Mouse (Mus musculus) forebrain, embryonic 13.5 days (tissue): Measurements from ENCODE around the gene Acot2. TPM values are rescaled to one million over a fixed set of nuclear protein-coding genes. Genes with fewer than 3 reads are reported as not detected.
"Not testable (repeated sequence)": the region's sequence is repeated elsewhere in the genome, so short reads cannot be mapped to it uniquely, and the experiment has no call there.

Experiments used
- ATAC-seq: fragments of 200-750 bp; cut with Nextera tagmentation; 2 replicates; pipeline ENCODE4 v1.8.0; 2017
- H3K27ac ChIP-seq: fragments of 300-500 bp; sonication (generic); 2 replicates; pipeline ENCODE4 v1.5.1; 2015; ENCODE audit warnings: inconsistent platforms, mild to moderate bottlenecking, moderate library complexity
- H3K27me3 ChIP-seq: fragments of 300-500 bp; sonication (generic); 2 replicates; pipeline ENCODE4 v1.6.1; 2015; ENCODE audit warnings: mild to moderate bottlenecking, inconsistent platforms
- H3K36me3 ChIP-seq: fragments of 300-500 bp; sonication (generic); 2 replicates; pipeline ENCODE4 v1.6.1; 2015; ENCODE audit warnings: mild to moderate bottlenecking, inconsistent platforms; ENCODE audit not compliant: poor library complexity, severe bottlenecking
- H3K4me1 ChIP-seq: fragments of 300-500 bp; sonication (generic); 2 replicates; pipeline ENCODE4 v1.6.1; 2015; ENCODE audit warnings: inconsistent platforms
- H3K4me2 ChIP-seq: fragments of 300-500 bp; sonication (generic); 2 replicates; pipeline ENCODE4 v1.6.1; 2015; ENCODE audit warnings: inconsistent platforms, mild to moderate bottlenecking, moderate library complexity
- H3K4me3 ChIP-seq: fragments of 300-500 bp; sonication (generic); 2 replicates; pipeline ENCODE4 v1.5.1; 2015; ENCODE audit warnings: mild to moderate bottlenecking, inconsistent platforms
- H3K9ac ChIP-seq: fragments of 300-500 bp; sonication (generic); 2 replicates; pipeline ENCODE4 v1.6.1; 2015; ENCODE audit warnings: mild to moderate bottlenecking, inconsistent platforms
- H3K9me3 ChIP-seq: fragments of 300-500 bp; sonication (generic); replicated peaks from 2 replicates; pipeline ENCODE4 v1.6.1; 2016; ENCODE audit warnings: inconsistent platforms
- WGBS: fragments of 180-500 bp; shearing (Covaris S2); methylation state at CpG from one replicate; pipeline ENCODE4 v1.1.7; 2015; 5-methylcytosine and 5-hydroxymethylcytosine counted together
- polyA plus RNA-seq: library from polyadenylated mRNA; unstranded; fragments of >200 nt; fragmentation: Nextera tagmentation; extraction: Ambion mirVana; gene quantifications from 2 replicates; pipeline ENCODE4 v1.2.1, GENCODE M21; 2015

The Acot2 gene
- 9.9 and 11.1 TPM in 2 replicates for polyA plus RNA-seq

GRCm38 (mm10) chr12:83987583-83988441 lies at the start of gene Acot2:
Gene Acot2 (plus strand): TSS chr12:83987861.
- under 1% methylated on average over 80 of the region's 80 CpGs for WGBS

GRCm38 (mm10) chr12:83938592-83938991 lies 49.1 kb upstream of the Acot2 start:
- not testable (repeated sequence) for H3K4me2 ChIP-seq, H3K4me3 ChIP-seq, H3K9ac ChIP-seq, H3K27me3 ChIP-seq, ATAC-seq, H3K9me3 ChIP-seq, H3K27ac ChIP-seq, H3K4me1 ChIP-seq, H3K36me3 ChIP-seq
- WGBS = 43% methylated on average over 1 of the region's 1 CpGs

More at GRCm38 (mm10) chr12:83987583-83988441, at the start of gene Acot2:
- Histone ChIP-seq H3K9ac (peak within 1 kb of the TSS; percentile 79), H3K4me3 (peak within 1 kb of the TSS; percentile 63), H3K4me2 (peak within 1 kb of the TSS; percentile 62), H3K36me3 (no peaks in the 10 kb centered on the region), H3K4me1 (peaks cover 11% of the 10 kb centered on the region; the same call in 1 of the 2 replicates), H3K27me3 (no peaks in the 10 kb centered on the region), H3K9me3 (no peaks in the 10 kb centered on the region), H3K27ac (peak within 1 kb of the TSS; percentile 79)
- ATAC-seq = peak; percentile 94

- ATAC-seq = no peak
- no peaks in the 10 kb centered on the region for H3K4me1 ChIP-seq
- WGBS = 70% methylated on average over 2 of the region's 2 CpGs
- no peak overlapping the region for H3K9ac ChIP-seq
- H3K4me3 ChIP-seq = no peak overlapping the region
- H3K27ac ChIP-seq = no peak overlapping the region
- no peaks in the 10 kb centered on the region for H3K27me3 ChIP-seq
- no peak overlapping the region for H3K4me2 ChIP-seq
- no peaks in the 10 kb centered on the region for H3K9me3 ChIP-seq
- H3K36me3 ChIP-seq = no peaks in the 10 kb centered on the region
Observed at GRCm38 (mm10) chr12:83939332-83939731, 48.3 kb upstream of the Acot2 start.

- H3K9ac ChIP-seq = no peak overlapping the region
Observed at GRCm38 (mm10) chr12:83940031-83940430, 47.6 kb upstream of the Acot2 start.

GRCm38 (mm10) chr12:83941938-83942337 lies 45.7 kb upstream of the Acot2 start:
- Histone ChIP-seq H3K27me3 (no peaks in the 10 kb centered on the region), H3K9ac (no peak overlapping the region), H3K4me3 (no peak overlapping the region), H3K36me3 (no peaks in the 10 kb centered on the region), H3K9me3 (no peaks in the 10 kb centered on the region), H3K4me1 (no peaks in the 10 kb centered on the region), H3K4me2 (no peak overlapping the region), H3K27ac (no peak overlapping the region)
- 87% methylated on average over 3 of the region's 3 CpGs for WGBS
- ATAC-seq = no peak

More at GRCm38 (mm10) chr12:83940031-83940430, 47.6 kb upstream of the Acot2 start:
- 51% methylated on average over 4 of the region's 4 CpGs for WGBS
- no peaks in the 10 kb centered on the region for H3K9me3 ChIP-seq
- H3K36me3 ChIP-seq = no peaks in the 10 kb centered on the region
- no peak overlapping the region for H3K4me3 ChIP-seq
- H3K4me1 ChIP-seq = no peaks in the 10 kb centered on the region
- no peak overlapping the region for H3K4me2 ChIP-seq
- H3K27ac ChIP-seq = no peak overlapping the region
- ATAC-seq = no peak
- H3K27me3 ChIP-seq = no peaks in the 10 kb centered on the region

- H3K27me3 ChIP-seq = no peaks in the 10 kb centered on the region
- H3K9ac ChIP-seq = no peak overlapping the region
- no peak for ATAC-seq
- no peak overlapping the region for H3K4me2 ChIP-seq
- no peaks in the 10 kb centered on the region for H3K9me3 ChIP-seq
- 0 out of 2 replicates have a peak, but pooled peaks cover 7% of the 10 kb centered on the region for H3K36me3 ChIP-seq
- H3K27ac ChIP-seq = no peak overlapping the region
- WGBS = 95% methylated on average over 8 of the region's 8 CpGs
- H3K4me1 ChIP-seq = peaks cover 16% of the 10 kb centered on the region
- no peak overlapping the region for H3K4me3 ChIP-seq
Observed at GRCm38 (mm10) chr12:83947260-83947811, 40.3 kb upstream of the Acot2 start.

GRCm38 (mm10) chr12:83949043-83949442 lies 38.6 kb upstream of the Acot2 start:
- 81% methylated on average over 4 of the region's 4 CpGs for WGBS
- no peak overlapping the region for H3K4me3 ChIP-seq
- ATAC-seq = no peak

GRCm38 (mm10) chr12:83949776-83950492 lies 37.7 kb upstream of the Acot2 start:
- peak overlapping the region; percentile 45 for H3K9ac ChIP-seq
- H3K36me3 ChIP-seq = peaks cover 11% of the 10 kb centered on the region; the same call in 1 of the 2 replicates
- no peaks in the 10 kb centered on the region for H3K9me3 ChIP-seq
- H3K4me2 ChIP-seq = peak overlapping the region; percentile 91
- peak overlapping the region; percentile 91 for H3K4me3 ChIP-seq
- H3K4me1 ChIP-seq = peaks cover 33% of the 10 kb centered on the region
- H3K27me3 ChIP-seq = no peaks in the 10 kb centered on the region
- no peak for ATAC-seq
- no peak overlapping the region for H3K27ac ChIP-seq
- 33% methylated on average over 11 of the region's 11 CpGs for WGBS

More at GRCm38 (mm10) chr12:83949043-83949442, 38.6 kb upstream of the Acot2 start:
- no peak overlapping the region for H3K9ac ChIP-seq
- H3K9me3 ChIP-seq = no peaks in the 10 kb centered on the region
- peaks cover 11% of the 10 kb centered on the region; the same call in 1 of the 2 replicates for H3K36me3 ChIP-seq
- no peaks in the 10 kb centered on the region for H3K27me3 ChIP-seq
- no peak overlapping the region for H3K4me2 ChIP-seq
- no peak overlapping the region for H3K27ac ChIP-seq
- peaks cover 32% of the 10 kb centered on the region for H3K4me1 ChIP-seq

GRCm38 (mm10) chr12:83950493-83950839 lies 37.2 kb upstream of the Acot2 start, which contains the start of gene Riox1:
Gene Riox1 (plus strand): TSS chr12:83950608.
- peak; percentile 96 for ATAC-seq

GRCm38 (mm10) chr12:83950840-83951701 lies 36.6 kb upstream of the Acot2 start:
- WGBS = under 1% methylated on average over 102 of the region's 116 CpGs
- Histone ChIP-seq H3K4me1 (peaks cover 33% of the 10 kb centered on the region), H3K9ac (peak overlapping the region; percentile 92), H3K27me3 (no peaks in the 10 kb centered on the region), H3K9me3 (no peaks in the 10 kb centered on the region), H3K4me2 (peak overlapping the region; percentile 91), H3K4me3 (peak overlapping the region; percentile 91), H3K27ac (peak overlapping the region; percentile 88), H3K36me3 (peaks cover 21% of the 10 kb centered on the region)
- peak; percentile 69 for ATAC-seq

More at GRCm38 (mm10) chr12:83950493-83950839, 37.2 kb upstream of the Acot2 start, which contains the start of gene Riox1:
- Histone ChIP-seq H3K36me3 (peaks cover 15% of the 10 kb centered on the region), H3K9me3 (no peaks in the 10 kb centered on the region), H3K27ac (peak within 1 kb of the TSS; percentile 88), H3K27me3 (no peaks in the 10 kb centered on the region), H3K4me3 (peak within 1 kb of the TSS; percentile 91), H3K4me1 (peaks cover 33% of the 10 kb centered on the region), H3K9ac (peak within 1 kb of the TSS; percentile 92), H3K4me2 (peak within 1 kb of the TSS; percentile 91)
- 0% methylated on average over 37 of the region's 37 CpGs for WGBS
